Mouse (Mus musculus) cerebellum, adult (tissue): ENCODE measurements around the gene Wdr78.

Source experiments
- ATAC-seq: cut with Nextera tagmentation; 2 replicates; pipeline ENCODE4 v1.9.2; 2017; ENCODE audit warnings: mild to moderate bottlenecking, moderate library complexity, mixed read lengths; ENCODE audit not compliant: insufficient number of reproducible peaks, low FRiP score, low TSS enrichment

The Wdr78 gene

GRCm38 (mm10) chr4:103064976-103065375 is 49.4 kb downstream of the Wdr78 start:
- ATAC-seq: no peak

- ATAC-seq: no peak
These were observed 49.9 kb downstream of the Wdr78 start for GRCm38 (mm10) chr4:103064421-103064820.

- ATAC-seq: no peak
These were observed 57.4 kb downstream of the Wdr78 start for GRCm38 (mm10) chr4:103056909-103057308.

- ATAC-seq: no peak
These were observed 66.3 kb downstream of the Wdr78 start for GRCm38 (mm10) chr4:103048046-103048445.

- no peak for ATAC-seq
These were observed 71.4 kb downstream of the Wdr78 start for GRCm38 (mm10) chr4:103042997-103043396.

GRCm38 (mm10) chr4:103039838-103040191 is 74.5 kb downstream of the Wdr78 start:
- ATAC-seq: no peak

- no peak for ATAC-seq
These were observed 75.1 kb downstream of the Wdr78 start for GRCm38 (mm10) chr4:103039103-103039837.

GRCm38 (mm10) chr4:103028177-103029088 is 85.9 kb downstream of the Wdr78 start:
- no peak for ATAC-seq

- ATAC-seq: no peak
These were observed 86.6 kb downstream of the Wdr78 start for GRCm38 (mm10) chr4:103027745-103028144.

GRCm38 (mm10) chr4:103026621-103027020 is 87.7 kb downstream of the Wdr78 start, which contains the start of gene Insl5:
Insl5 (minus strand) TSS chr4:103026842.
- no peak for ATAC-seq

- ATAC-seq: no peak
These were observed 100.9 kb downstream of the Wdr78 start for GRCm38 (mm10) chr4:103013490-103013889.

- ATAC-seq: no peak
These were observed 102.5 kb downstream of the Wdr78 start for GRCm38 (mm10) chr4:103011823-103012222.

- ATAC-seq: no peak
These were observed 103.6 kb downstream of the Wdr78 start for GRCm38 (mm10) chr4:103010734-103011133.

GRCm38 (mm10) chr4:103006943-103007418 is 107.4 kb downstream of the Wdr78 start:
- no peak for ATAC-seq

GRCm38 (mm10) chr4:103006266-103006665 is 108.1 kb downstream of the Wdr78 start:
- ATAC-seq: no peak

GRCm38 (mm10) chr4:103005190-103005945 is 109.0 kb downstream of the Wdr78 start:
- ATAC-seq: no peak

GRCm38 (mm10) chr4:103004681-103005080 is 109.7 kb downstream of the Wdr78 start:
- no peak for ATAC-seq

GRCm38 (mm10) chr4:102991685-102992084 is 122.7 kb downstream of the Wdr78 start:
- no peak for ATAC-seq

- ATAC-seq: no peak
These were observed 123.6 kb downstream of the Wdr78 start for GRCm38 (mm10) chr4:102990595-102991340.

GRCm38 (mm10) chr4:102990016-102990415 is 124.3 kb downstream of the Wdr78 start:
- ATAC-seq: no peak
